Mouse (Mus musculus): ENCODE measurements around the gene Cacnb3. TPM values are rescaled to one million over a fixed set of nuclear protein-coding genes. Genes with fewer than 3 reads are reported as not detected.

The Cacnb3 gene
- polyA plus RNA-seq, 1 experiment from 2014 or later = 80.4 TPM

- Histone ChIP-seq H3K27me3 (no peaks in the 10 kb centered on the region), H3K4me1 (peaks cover 20% of the 10 kb centered on the region), H3K4me2 (no peak overlapping the region), H3K36me3 (replicated peaks) (peaks cover 72% of the 10 kb centered on the region), H3K9ac (no peak overlapping the region; the same call in 1 of the 2 replicates), H3K4me3 (replicated peaks) (no peak overlapping the region), H3K27ac (no peak overlapping the region), H3K9me3 (no peaks in the 10 kb centered on the region)
- WGBS = 71% methylated on average over 13 of the region's 13 CpGs
- no peak for ATAC-seq (ENCODE audit: low FRiP score)
Measured at GRCm38 (mm10) chr15:98602191-98602881, 28.3 kb upstream of the Cacnb3 start.

- ATAC-seq (ENCODE audit: low FRiP score) = no peak
- no peak overlapping the region for H3K9ac ChIP-seq
- H3K9me3 ChIP-seq = no peaks in the 10 kb centered on the region
- H3K4me1 ChIP-seq = peaks cover 27% of the 10 kb centered on the region
- H3K27me3 ChIP-seq = no peaks in the 10 kb centered on the region
- peaks cover 66% of the 10 kb centered on the region for H3K36me3 ChIP-seq (replicated peaks)
- no peak overlapping the region for H3K27ac ChIP-seq
- no peak overlapping the region for H3K4me2 ChIP-seq
- 65% methylated on average over 4 of the region's 4 CpGs for WGBS
- no peak overlapping the region; the same call in 1 of the 2 replicates for H3K4me3 ChIP-seq (replicated peaks)
Measured at GRCm38 (mm10) chr15:98602921-98603458, 27.6 kb upstream of the Cacnb3 start.

GRCm38 (mm10) chr15:98604041-98604575 lies 26.5 kb upstream of the Cacnb3 start:
- no peak overlapping the region for H3K27ac ChIP-seq
- no peaks in the 10 kb centered on the region for H3K27me3 ChIP-seq
- no peak for ATAC-seq (ENCODE audit: low FRiP score)
- no peaks in the 10 kb centered on the region for H3K9me3 ChIP-seq
- no peak overlapping the region for H3K9ac ChIP-seq
- WGBS = 95% methylated on average over 24 of the region's 24 CpGs
- peaks cover 34% of the 10 kb centered on the region for H3K4me1 ChIP-seq
- no peak overlapping the region for H3K4me2 ChIP-seq
- H3K4me3 ChIP-seq (replicated peaks) = no peak overlapping the region
- peaks cover 55% of the 10 kb centered on the region for H3K36me3 ChIP-seq (replicated peaks)

GRCm38 (mm10) chr15:98606051-98606536 lies 24.5 kb upstream of the Cacnb3 start:
- no peaks in the 10 kb centered on the region for H3K27me3 ChIP-seq
- no peak overlapping the region for H3K4me3 ChIP-seq (replicated peaks)
- H3K4me1 ChIP-seq = peaks cover 41% of the 10 kb centered on the region
- H3K9me3 ChIP-seq = no peaks in the 10 kb centered on the region
- no peak overlapping the region for H3K9ac ChIP-seq
- no peak overlapping the region for H3K4me2 ChIP-seq
- H3K27ac ChIP-seq = no peak overlapping the region
- WGBS = 92% methylated on average over 12 of the region's 12 CpGs
- H3K36me3 ChIP-seq (replicated peaks) = peaks cover 39% of the 10 kb centered on the region
- ATAC-seq (ENCODE audit: low FRiP score) = no peak

- no peak overlapping the region for H3K9ac ChIP-seq
- no peak overlapping the region for H3K27ac ChIP-seq
- 0 out of 2 replicates have a peak overlapping the region, but pooled peaks have one; percentile 77 for H3K4me2 ChIP-seq
- peaks cover 33% of the 10 kb centered on the region for H3K36me3 ChIP-seq (replicated peaks)
- H3K9me3 ChIP-seq = no peaks in the 10 kb centered on the region
- H3K4me3 ChIP-seq (replicated peaks) = no peak overlapping the region
- H3K4me1 ChIP-seq = peaks cover 41% of the 10 kb centered on the region
- no peak for ATAC-seq (ENCODE audit: low FRiP score)
- WGBS = 65% methylated on average over 9 of the region's 9 CpGs
- no peaks in the 10 kb centered on the region for H3K27me3 ChIP-seq
Measured at GRCm38 (mm10) chr15:98606739-98607138, 23.9 kb upstream of the Cacnb3 start.

GRCm38 (mm10) chr15:98607557-98607956 lies 23.1 kb upstream of the Cacnb3 start:
- Histone ChIP-seq H3K4me2 (peak overlapping the region; percentile 77), H3K4me3 (replicated peaks) (peak overlapping the region; percentile 82), H3K9ac (peak overlapping the region; percentile 92; the same call in 1 of the 2 replicates), H3K27me3 (no peaks in the 10 kb centered on the region), H3K27ac (0 out of 2 replicates have a peak overlapping the region, but pooled peaks have one; percentile 46), H3K9me3 (no peaks in the 10 kb centered on the region), H3K4me1 (peaks cover 36% of the 10 kb centered on the region), H3K36me3 (replicated peaks) (peaks cover 26% of the 10 kb centered on the region)
- ATAC-seq (ENCODE audit: low FRiP score) = no peak
- WGBS = 59% methylated on average over 4 of the region's 4 CpGs

GRCm38 (mm10) chr15:98608058-98608783 lies 22.4 kb upstream of the Cacnb3 start:
- 17% methylated on average over 10 of the region's 10 CpGs for WGBS
- H3K9me3 ChIP-seq = no peaks in the 10 kb centered on the region
- H3K9ac ChIP-seq = peak overlapping the region; percentile 92
- peak overlapping the region; percentile 82 for H3K4me3 ChIP-seq (replicated peaks)
- H3K36me3 ChIP-seq (replicated peaks) = peaks cover 20% of the 10 kb centered on the region
- peak overlapping the region; percentile 89; the same call in 1 of the 2 replicates for H3K27ac ChIP-seq
- H3K4me2 ChIP-seq = peak overlapping the region; percentile 77
- H3K4me1 ChIP-seq = peaks cover 33% of the 10 kb centered on the region
- H3K27me3 ChIP-seq = no peaks in the 10 kb centered on the region
- ATAC-seq (ENCODE audit: low FRiP score) = no peak

GRCm38 (mm10) chr15:98608784-98609250 lies 21.8 kb upstream of the Cacnb3 start:
- Histone ChIP-seq H3K4me3 (replicated peaks) (peak overlapping the region; percentile 82), H3K27me3 (no peaks in the 10 kb centered on the region), H3K36me3 (replicated peaks) (peaks cover 14% of the 10 kb centered on the region), H3K4me2 (peak overlapping the region; percentile 77), H3K27ac (peak overlapping the region; percentile 89), H3K9ac (peak overlapping the region; percentile 92), H3K9me3 (no peaks in the 10 kb centered on the region), H3K4me1 (peaks cover 29% of the 10 kb centered on the region)
- WGBS = 0% methylated on average over 7 of the region's 26 CpGs
- ATAC-seq (ENCODE audit: low FRiP score) = no peak; the same call in 1 of the 2 replicates

- WGBS = 1% methylated on average over 65 of the region's 75 CpGs
- Histone ChIP-seq H3K4me1 (peaks cover 32% of the 10 kb centered on the region), H3K4me3 (replicated peaks) (peak within 1 kb of the TSS; percentile 82), H3K4me2 (peak within 1 kb of the TSS; percentile 77), H3K9ac (peak within 1 kb of the TSS; percentile 92), H3K27me3 (no peaks in the 10 kb centered on the region), H3K27ac (peak within 1 kb of the TSS; percentile 89), H3K9me3 (no peaks in the 10 kb centered on the region), H3K36me3 (replicated peaks) (peaks cover 7% of the 10 kb centered on the region; the same call in 1 of the 2 replicates)
- peak; percentile 91 for ATAC-seq (ENCODE audit: low FRiP score)
Measured at GRCm38 (mm10) chr15:98609331-98610130, 21.1 kb upstream of the Cacnb3 start, which contains the start of gene Adcy6. TSS of gene Adcy6 (minus strand) at chr15:98610076.

- Histone ChIP-seq H3K4me2 (peak overlapping the region; percentile 77), H3K36me3 (replicated peaks) (0 out of 2 replicates have a peak, but pooled peaks cover under 1% of the 10 kb centered on the region), H3K4me1 (peaks cover 35% of the 10 kb centered on the region), H3K4me3 (replicated peaks) (peak overlapping the region; percentile 82), H3K9me3 (no peaks in the 10 kb centered on the region), H3K27ac (peak overlapping the region; percentile 89), H3K9ac (peak overlapping the region; percentile 92), H3K27me3 (no peaks in the 10 kb centered on the region)
- ATAC-seq (ENCODE audit: low FRiP score) = no peak
- 2% methylated on average over 12 of the region's 12 CpGs for WGBS
Measured at GRCm38 (mm10) chr15:98610131-98610633, 20.5 kb upstream of the Cacnb3 start.

- no peak overlapping the region for H3K4me2 ChIP-seq
- WGBS = 97% methylated on average over 3 of the region's 3 CpGs
- no peaks in the 10 kb centered on the region for H3K36me3 ChIP-seq (replicated peaks)
- no peak for ATAC-seq (ENCODE audit: low FRiP score)
- no peaks in the 10 kb centered on the region for H3K9me3 ChIP-seq
- H3K4me1 ChIP-seq = peaks cover 38% of the 10 kb centered on the region
- peaks cover 7% of the 10 kb centered on the region; the same call in 1 of the 2 replicates for H3K27me3 ChIP-seq
- no peak overlapping the region for H3K4me3 ChIP-seq (replicated peaks)
- no peak overlapping the region for H3K9ac ChIP-seq
- no peak overlapping the region for H3K27ac ChIP-seq
Measured at GRCm38 (mm10) chr15:98612229-98612628, 18.4 kb upstream of the Cacnb3 start.
